Mouse (Mus musculus) kidney, embryonic 14.5 days (tissue): ENCODE measurements around the gene Gbp9. TPM values are rescaled to one million over a fixed set of nuclear protein-coding genes. Genes with fewer than 3 reads are reported as not detected.
"Not testable (repeated sequence)": the region's sequence is repeated elsewhere in the genome, so short reads cannot be mapped to it uniquely, and the experiment has no call there.

Source experiments
- ATAC-seq: fragments of 200-750 bp; cut with Nextera tagmentation; 2 replicates; pipeline ENCODE4 v1.8.0; 2017; ENCODE audit warnings: moderate number of reproducible peaks, mild to moderate bottlenecking, moderate TSS enrichment, moderate library complexity; ENCODE audit not compliant: low FRiP score, low TSS enrichment
- H3K27ac ChIP-seq: fragments of 300-500 bp; sonication (generic); 2 replicates; pipeline ENCODE4 v1.5.1; 2014; ENCODE audit warnings: low read depth, mild to moderate bottlenecking, low read length, moderate library complexity, mixed read lengths
- H3K27me3 ChIP-seq: fragments of 300-500 bp; sonication (generic); 2 replicates; pipeline ENCODE4 v1.6.1; 2014; ENCODE audit warnings: mild to moderate bottlenecking, low read length; ENCODE audit not compliant: control insufficient read depth, insufficient read depth
- H3K36me3 ChIP-seq: fragments of 300-500 bp; sonication (generic); 2 replicates; pipeline ENCODE4 v1.6.1; 2014; ENCODE audit warnings: low read length, mixed read lengths; ENCODE audit not compliant: control insufficient read depth, insufficient read depth
- H3K4me1 ChIP-seq: fragments of 300-500 bp; sonication (generic); 2 replicates; pipeline ENCODE4 v1.6.1; 2014; ENCODE audit warnings: low read length, mixed read lengths; ENCODE audit not compliant: control insufficient read depth, insufficient read depth
- H3K4me2 ChIP-seq: fragments of 300-500 bp; sonication (generic); replicated peaks from 2 replicates; pipeline ENCODE4 v1.6.1; 2014; ENCODE audit warnings: low read depth, mild to moderate bottlenecking, low read length
- H3K4me3 ChIP-seq: fragments of 300-500 bp; sonication (generic); 2 replicates; pipeline ENCODE4 v1.5.1; 2014; ENCODE audit warnings: mild to moderate bottlenecking, low read length
- H3K9ac ChIP-seq: fragments of 300-500 bp; sonication (generic); 2 replicates; pipeline ENCODE4 v1.6.1; 2014; ENCODE audit warnings: low read depth, mild to moderate bottlenecking, low read length, moderate library complexity
- H3K9me3 ChIP-seq: fragments of 300-500 bp; sonication (generic); 2 replicates; pipeline ENCODE4 v1.6.1; 2016; ENCODE audit warnings: low read length; ENCODE audit not compliant: control insufficient read depth
- WGBS: fragments of 180-500 bp; shearing (Covaris S2); extraction: QIAGEN DNeasy Blood & Tissue Kit; methylation state at CpG from one replicate; pipeline ENCODE4 v1.1.7; 2014; 5-methylcytosine and 5-hydroxymethylcytosine counted together
- polyA plus RNA-seq: library from polyadenylated mRNA; unstranded; fragments of >200 nt; fragmentation: Nextera tagmentation; extraction: Ambion mirVana; gene quantifications from 2 replicates; pipeline ENCODE4 v1.2.1, GENCODE M21; 2014

The Gbp9 gene
- polyA plus RNA-seq, 1 experiment from 2014 or later: 2.1 TPM

- not testable (repeated sequence) for H3K27me3 ChIP-seq, H3K4me3 ChIP-seq, H3K9ac ChIP-seq, H3K9me3 ChIP-seq, H3K4me1 ChIP-seq, H3K4me2 ChIP-seq, H3K27ac ChIP-seq, ATAC-seq, H3K36me3 ChIP-seq
Observed at GRCm38 (mm10) chr5:105068356-105068755, 71.0 kb downstream of the Gbp9 start.

GRCm38 (mm10) chr5:105064443-105064842 is 74.9 kb downstream of the Gbp9 start:
- H3K4me2 ChIP-seq, H3K36me3 ChIP-seq, ATAC-seq, H3K4me1 ChIP-seq, H3K9me3 ChIP-seq, H3K9ac ChIP-seq, H3K27ac ChIP-seq, H3K27me3 ChIP-seq, H3K4me3 ChIP-seq: not testable (repeated sequence)
- 74% methylated on average over 2 of the region's 2 CpGs for WGBS

GRCm38 (mm10) chr5:105063321-105063720 is 76.0 kb downstream of the Gbp9 start:
- Histone ChIP-seq H3K36me3 (no peaks in the 10 kb centered on the region), H3K9me3 (no peaks in the 10 kb centered on the region), H3K4me1 (no peaks in the 10 kb centered on the region), H3K27me3 (no peaks in the 10 kb centered on the region), H3K27ac (no peak overlapping the region), H3K9ac (no peak overlapping the region), H3K4me3 (no peak overlapping the region), H3K4me2 (no peak overlapping the region)
- ATAC-seq: no peak
- 71% methylated on average over 1 of the region's 1 CpGs for whole genome bisulfite sequencing

- not testable (repeated sequence) for H3K4me1 ChIP-seq, H3K9me3 ChIP-seq, H3K27me3 ChIP-seq, H3K36me3 ChIP-seq, H3K4me2 ChIP-seq, H3K9ac ChIP-seq, H3K27ac ChIP-seq, ATAC-seq, H3K4me3 ChIP-seq
- 80% methylated on average over 2 of the region's 2 CpGs for WGBS
Observed at GRCm38 (mm10) chr5:105062403-105062802, 76.9 kb downstream of the Gbp9 start.

- no peak overlapping the region for H3K4me2 ChIP-seq
- H3K36me3 ChIP-seq: no peaks in the 10 kb centered on the region
- ATAC-seq: no peak
- no peaks in the 10 kb centered on the region for H3K4me1 ChIP-seq
- 81% methylated on average over 2 of the region's 2 CpGs for WGBS
- H3K27me3 ChIP-seq: no peaks in the 10 kb centered on the region
- H3K4me3 ChIP-seq: no peak overlapping the region
- H3K9me3 ChIP-seq: no peaks in the 10 kb centered on the region
- no peak overlapping the region for H3K27ac ChIP-seq
- H3K9ac ChIP-seq: no peak overlapping the region
Observed at GRCm38 (mm10) chr5:105060224-105060623, 79.1 kb downstream of the Gbp9 start.

GRCm38 (mm10) chr5:105055279-105055678 is 84.1 kb downstream of the Gbp9 start:
- Histone ChIP-seq H3K27ac (no peak overlapping the region), H3K27me3 (no peaks in the 10 kb centered on the region), H3K9ac (no peak overlapping the region), H3K4me3 (no peak overlapping the region), H3K4me1 (no peaks in the 10 kb centered on the region), H3K4me2 (no peak overlapping the region), H3K9me3 (no peaks in the 10 kb centered on the region), H3K36me3 (no peaks in the 10 kb centered on the region)
- WGBS: 98% methylated on average over 2 of the region's 2 CpGs
- ATAC-seq: no peak

GRCm38 (mm10) chr5:105053471-105054169 is 85.7 kb downstream of the Gbp9 start:
- not testable (repeated sequence) for H3K27ac ChIP-seq, ATAC-seq, H3K9me3 ChIP-seq, H3K36me3 ChIP-seq, H3K9ac ChIP-seq, H3K4me3 ChIP-seq, H3K27me3 ChIP-seq, H3K4me2 ChIP-seq, H3K4me1 ChIP-seq
- 81% methylated on average over 1 of the region's 1 CpGs for WGBS

GRCm38 (mm10) chr5:105032362-105032761 is 107.0 kb downstream of the Gbp9 start:
- no peaks in the 10 kb centered on the region for H3K36me3 ChIP-seq
- H3K4me2 ChIP-seq: no peak overlapping the region
- H3K9ac ChIP-seq: no peak overlapping the region
- 71% methylated on average over 2 of the region's 2 CpGs for WGBS
- H3K4me1 ChIP-seq: no peaks in the 10 kb centered on the region
- no peak for ATAC-seq
- H3K27ac ChIP-seq: no peak overlapping the region
- no peaks in the 10 kb centered on the region for H3K9me3 ChIP-seq
- H3K4me3 ChIP-seq: no peak overlapping the region
- no peaks in the 10 kb centered on the region for H3K27me3 ChIP-seq
